Mouse (Mus musculus): ENCODE measurements around the gene Ugt1a6a. TPM values are rescaled to one million over a fixed set of nuclear protein-coding genes. Genes with fewer than 3 reads are reported as not detected.

Ugt1a6a gene
- polyA plus RNA-seq, 1 experiment from 2014 or later = 0.19 TPM

DNA sequence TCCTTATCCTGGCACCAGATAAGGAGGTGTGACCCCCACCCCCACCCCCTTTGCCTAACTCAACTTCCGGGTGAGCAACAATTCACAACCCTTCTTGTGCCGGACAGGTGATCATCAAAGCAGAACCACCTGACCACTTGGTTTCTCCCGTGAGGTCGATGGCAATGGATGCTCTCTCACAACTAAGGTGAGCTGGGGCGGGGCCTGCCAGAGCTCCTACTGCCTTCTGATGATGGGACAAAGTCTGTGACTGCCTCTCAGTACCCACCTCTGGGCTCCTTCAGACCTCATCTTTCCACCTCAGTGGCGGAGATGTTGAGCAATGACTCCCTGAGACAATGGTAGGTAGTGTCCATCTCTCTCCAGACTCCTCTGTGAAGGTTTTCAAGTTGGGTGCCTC, 111.3 kb downstream of the Ugt1a6a start:
- no peaks in the 10 kb centered on the region for H3K36me3 ChIP-seq

DNA sequence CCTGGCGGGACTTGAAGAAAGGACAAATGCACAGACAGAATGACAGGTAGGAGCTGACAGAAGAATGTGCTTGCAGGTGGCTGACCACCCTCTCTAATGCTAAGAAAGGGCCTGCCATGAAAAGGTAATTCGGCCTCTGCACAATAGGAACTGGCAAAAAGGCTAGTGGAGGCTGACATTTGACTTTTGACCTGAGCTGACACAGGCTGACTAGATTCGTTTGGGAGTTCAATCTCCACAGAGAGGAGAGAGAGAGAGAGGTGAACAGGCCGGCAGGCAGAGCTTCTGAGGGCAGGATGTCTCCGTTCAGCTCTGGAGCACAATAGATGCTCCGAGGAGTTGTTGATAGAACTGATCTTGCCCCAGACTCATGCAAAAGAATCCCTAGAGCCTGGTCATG, 111.8 kb downstream of the Ugt1a6a start:
- H3K4me1 ChIP-seq = no peaks in the 10 kb centered on the region
- H3K9ac ChIP-seq = no peak overlapping the region
- H3K27ac ChIP-seq (replicated peaks) = no peak overlapping the region
- H3K4me3 ChIP-seq = no peak overlapping the region
- H3K4me2 ChIP-seq = no peak overlapping the region
- ATAC-seq (ENCODE audit: extremely low read depth, insufficient number of reproducible peaks, low FRiP score, low TSS enrichment) = no peak
- WGBS = 41% methylated on average over 6 of the region's 6 CpGs
- no peaks in the 10 kb centered on the region for H3K27me3 ChIP-seq (replicated peaks)
- H3K9me3 ChIP-seq = peaks cover 97% of the 10 kb centered on the region
- no peaks in the 10 kb centered on the region for H3K36me3 ChIP-seq

More for the DNA sequence above, 111.3 kb downstream of the Ugt1a6a start:
- Histone ChIP-seq H3K4me2 (no peak overlapping the region), H3K4me3 (no peak overlapping the region), H3K27ac (replicated peaks) (no peak overlapping the region), H3K4me1 (no peaks in the 10 kb centered on the region), H3K27me3 (replicated peaks) (no peaks in the 10 kb centered on the region), H3K9me3 (peaks cover 97% of the 10 kb centered on the region), H3K9ac (no peak overlapping the region)
- WGBS = 69% methylated on average over 6 of the region's 6 CpGs
- no peak for ATAC-seq (ENCODE audit: extremely low read depth, insufficient number of reproducible peaks, low FRiP score, low TSS enrichment)

DNA sequence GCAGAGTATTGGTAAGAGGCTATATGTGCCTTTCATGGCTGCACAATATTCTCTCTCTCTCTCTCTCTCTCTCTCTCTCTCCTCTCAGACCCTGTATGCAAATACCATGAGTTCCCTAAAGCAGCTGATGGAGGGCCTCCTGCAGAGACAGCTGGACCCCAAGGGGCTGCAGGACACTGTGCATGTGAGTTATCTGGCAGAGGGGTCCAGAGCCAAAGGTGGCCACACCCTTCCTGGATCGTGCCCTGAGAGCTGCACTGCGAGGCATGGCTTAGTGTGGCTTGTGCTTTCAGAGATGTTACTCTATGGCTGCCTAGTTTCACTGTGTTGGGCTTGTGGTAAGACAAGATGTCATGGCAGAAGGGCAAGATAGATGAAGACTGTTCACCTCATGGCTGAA, 113.1 kb downstream of the Ugt1a6a start:
- H3K9me3 ChIP-seq = peaks cover 94% of the 10 kb centered on the region
- no peak overlapping the region for H3K27ac ChIP-seq (replicated peaks)
- H3K9ac ChIP-seq = no peak overlapping the region
- ATAC-seq (ENCODE audit: extremely low read depth, insufficient number of reproducible peaks, low FRiP score, low TSS enrichment) = no peak
- WGBS = 45% methylated on average over 2 of the region's 2 CpGs
- no peaks in the 10 kb centered on the region for H3K4me1 ChIP-seq
- no peaks in the 10 kb centered on the region for H3K36me3 ChIP-seq
- no peaks in the 10 kb centered on the region for H3K27me3 ChIP-seq (replicated peaks)
- no peak overlapping the region for H3K4me3 ChIP-seq
- H3K4me2 ChIP-seq = no peak overlapping the region

DNA sequence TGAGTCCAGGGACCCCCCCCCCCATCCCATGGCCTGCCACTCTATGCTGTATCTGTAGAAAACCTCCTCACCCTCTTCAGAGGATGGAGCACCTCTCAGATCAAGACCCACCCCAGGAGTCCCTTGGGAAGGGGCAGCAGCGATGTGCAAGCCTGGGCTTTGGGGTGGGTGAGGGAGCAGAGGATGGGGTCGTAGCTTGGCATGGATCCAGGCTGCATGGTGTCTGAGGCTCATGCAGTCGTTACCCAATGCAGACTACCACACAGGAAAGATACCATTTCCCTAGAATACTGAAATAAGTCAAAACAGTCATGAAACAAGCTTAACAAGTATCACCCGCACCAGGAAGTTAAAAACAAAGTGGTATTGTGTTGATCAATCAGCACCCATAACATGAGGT, 114.0 kb downstream of the Ugt1a6a start:
- Histone ChIP-seq H3K36me3 (no peaks in the 10 kb centered on the region), H3K9me3 (peaks cover 95% of the 10 kb centered on the region), H3K4me1 (no peaks in the 10 kb centered on the region), H3K9ac (no peak overlapping the region), H3K4me2 (no peak overlapping the region), H3K4me3 (no peak overlapping the region), H3K27ac (replicated peaks) (no peak overlapping the region), H3K27me3 (replicated peaks) (no peaks in the 10 kb centered on the region)
- WGBS = 56% methylated on average over 4 of the region's 4 CpGs
- ATAC-seq (ENCODE audit: extremely low read depth, insufficient number of reproducible peaks, low FRiP score, low TSS enrichment) = no peak

DNA sequence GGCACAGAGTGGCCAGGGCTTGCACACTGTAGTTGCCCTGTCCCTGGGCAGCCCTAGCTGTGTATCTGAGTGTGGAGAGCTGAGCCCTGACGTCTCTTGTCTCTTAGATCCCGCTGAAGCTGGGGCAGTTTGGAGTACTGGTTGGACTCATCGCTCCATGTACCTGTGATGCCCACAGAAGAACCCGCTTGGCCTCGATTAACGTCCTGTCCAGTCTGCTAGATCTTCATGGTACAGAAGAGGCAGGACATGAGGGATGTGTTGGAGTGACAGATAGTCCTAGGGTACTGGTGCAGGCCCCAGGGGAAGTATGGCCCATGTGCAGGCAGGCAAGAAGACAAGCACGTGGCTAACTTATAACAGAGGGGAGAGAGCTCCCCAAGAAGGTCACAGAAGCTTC, 115.0 kb downstream of the Ugt1a6a start:
- H3K4me2 ChIP-seq = no peak overlapping the region
- ATAC-seq (ENCODE audit: extremely low read depth, insufficient number of reproducible peaks, low FRiP score, low TSS enrichment) = no peak
- no peak overlapping the region for H3K4me3 ChIP-seq
- H3K27ac ChIP-seq (replicated peaks) = no peak overlapping the region
- peaks cover 95% of the 10 kb centered on the region for H3K9me3 ChIP-seq
- no peaks in the 10 kb centered on the region for H3K27me3 ChIP-seq (replicated peaks)
- H3K4me1 ChIP-seq = no peaks in the 10 kb centered on the region
- no peak overlapping the region for H3K9ac ChIP-seq
- 72% methylated on average over 7 of the region's 7 CpGs for WGBS
- H3K36me3 ChIP-seq = no peaks in the 10 kb centered on the region

DNA sequence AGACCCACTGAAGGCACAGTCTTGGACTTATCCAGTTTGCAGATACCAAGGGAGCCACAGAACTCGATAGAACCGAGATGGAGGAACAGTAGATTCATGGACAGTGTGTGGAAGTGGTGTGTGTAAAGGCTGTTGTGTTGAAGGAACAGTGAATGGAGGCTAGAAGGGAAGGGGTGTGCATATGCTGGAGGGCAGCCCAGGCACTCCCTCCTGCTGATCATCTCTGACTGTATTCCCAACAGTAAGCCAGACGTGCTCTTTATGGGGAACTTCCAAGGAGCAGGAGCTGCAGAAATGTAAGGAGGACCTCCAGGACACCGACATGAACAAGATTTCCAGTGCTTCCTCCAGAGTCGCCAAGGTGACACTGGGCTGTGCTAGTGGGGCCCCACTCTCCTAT, 115.4 kb downstream of the Ugt1a6a start:
- H3K36me3 ChIP-seq = no peaks in the 10 kb centered on the region
- no peak overlapping the region for H3K4me2 ChIP-seq
- peaks cover 95% of the 10 kb centered on the region for H3K9me3 ChIP-seq
- ATAC-seq (ENCODE audit: extremely low read depth, insufficient number of reproducible peaks, low FRiP score, low TSS enrichment) = no peak
- no peak overlapping the region for H3K9ac ChIP-seq
- 70% methylated on average over 5 of the region's 5 CpGs for WGBS
- H3K27me3 ChIP-seq (replicated peaks) = no peaks in the 10 kb centered on the region
- no peaks in the 10 kb centered on the region for H3K4me1 ChIP-seq
- H3K4me3 ChIP-seq = no peak overlapping the region
- H3K27ac ChIP-seq (replicated peaks) = no peak overlapping the region

DNA sequence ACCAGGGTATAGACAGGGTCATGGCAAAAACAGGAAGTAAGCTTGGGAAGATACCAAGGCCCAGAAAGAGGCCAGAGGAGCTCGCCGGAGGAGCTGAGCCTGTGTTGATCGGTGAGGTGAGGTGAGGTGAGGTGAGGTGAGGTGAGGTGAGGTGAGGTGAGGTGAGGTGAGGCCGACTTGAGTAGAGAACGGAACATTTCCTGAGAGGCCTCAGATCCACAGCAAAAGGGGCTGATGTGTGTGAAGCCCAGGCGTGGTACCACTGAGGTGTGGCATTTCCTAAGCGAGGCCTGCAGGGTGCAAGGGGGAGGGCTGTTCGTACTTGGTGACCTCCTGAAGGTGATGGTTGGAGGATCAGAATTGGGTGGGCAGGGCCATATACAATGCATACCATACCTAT, 118.5 kb downstream of the Ugt1a6a start:
- H3K36me3 ChIP-seq = no peaks in the 10 kb centered on the region
- peaks cover 93% of the 10 kb centered on the region for H3K9me3 ChIP-seq
- no peak overlapping the region for H3K4me3 ChIP-seq
- 66% methylated on average over 8 of the region's 8 CpGs for WGBS
- ATAC-seq (ENCODE audit: extremely low read depth, insufficient number of reproducible peaks, low FRiP score, low TSS enrichment) = no peak
- no peaks in the 10 kb centered on the region for H3K4me1 ChIP-seq
- H3K27me3 ChIP-seq (replicated peaks) = no peaks in the 10 kb centered on the region
- H3K9ac ChIP-seq = no peak overlapping the region
- H3K27ac ChIP-seq (replicated peaks) = no peak overlapping the region
- no peak overlapping the region for H3K4me2 ChIP-seq

DNA sequence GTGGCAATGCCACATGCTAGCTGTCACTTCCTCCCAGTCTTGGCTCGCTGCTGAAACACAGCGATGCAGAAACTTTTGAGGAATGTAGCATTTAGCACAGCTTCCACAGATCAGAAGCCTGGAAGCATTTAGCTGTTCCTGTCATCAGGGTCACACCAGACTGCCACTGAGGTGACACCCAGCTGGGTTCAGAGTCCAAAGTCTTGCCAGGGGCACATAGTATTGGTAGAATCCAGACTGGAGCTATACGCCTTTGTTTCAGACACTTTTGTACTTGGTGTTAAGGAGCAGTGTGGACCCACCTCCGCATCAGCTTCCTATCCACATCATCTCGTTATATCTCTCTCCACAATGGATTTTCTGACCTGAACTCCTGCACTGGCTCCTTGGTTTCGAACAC, 118.9 kb downstream of the Ugt1a6a start:
- 59% methylated on average over 6 of the region's 6 CpGs for WGBS

DNA sequence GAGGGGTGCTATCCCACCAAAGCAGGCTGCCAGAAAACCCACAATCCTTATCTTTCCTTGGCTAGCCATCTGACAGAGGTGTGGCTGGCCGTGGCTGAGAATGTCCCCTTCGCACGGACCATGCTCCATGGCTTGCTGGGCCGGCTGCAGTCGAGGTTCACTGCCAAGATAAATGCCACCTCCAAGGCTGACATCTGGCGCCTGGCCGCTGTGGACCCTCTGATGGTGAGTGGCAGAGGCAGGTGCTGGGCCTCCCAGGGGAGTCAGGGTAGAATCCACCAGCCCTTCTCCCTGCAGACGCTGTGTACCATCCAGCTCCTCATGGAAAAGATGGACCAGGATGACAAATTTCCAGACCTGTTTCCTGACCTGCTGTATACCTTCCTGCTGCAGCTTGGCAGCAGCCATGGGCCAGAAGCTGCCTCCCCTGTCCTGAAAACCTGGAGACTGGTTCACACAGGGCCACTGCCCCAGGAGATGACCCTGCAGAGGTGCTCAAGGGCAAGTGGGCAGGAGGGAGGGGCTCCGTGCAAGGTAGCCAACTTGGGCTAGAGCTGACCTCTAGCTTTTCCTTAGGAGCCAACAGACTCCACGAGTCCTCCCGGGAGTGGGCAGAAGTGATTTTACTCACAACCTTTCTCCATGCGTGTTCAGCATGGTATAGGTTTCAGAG, 120.3 kb downstream of the Ugt1a6a start:
- H3K36me3 ChIP-seq = peaks cover 7% of the 10 kb centered on the region

More for the DNA sequence above, 118.9 kb downstream of the Ugt1a6a start:
- Histone ChIP-seq H3K36me3 (no peaks in the 10 kb centered on the region), H3K4me2 (no peak overlapping the region), H3K9ac (no peak overlapping the region), H3K4me3 (no peak overlapping the region), H3K4me1 (no peaks in the 10 kb centered on the region), H3K27ac (replicated peaks) (no peak overlapping the region), H3K9me3 (peaks cover 89% of the 10 kb centered on the region), H3K27me3 (replicated peaks) (no peaks in the 10 kb centered on the region)
- ATAC-seq (ENCODE audit: extremely low read depth, insufficient number of reproducible peaks, low FRiP score, low TSS enrichment) = no peak

DNA sequence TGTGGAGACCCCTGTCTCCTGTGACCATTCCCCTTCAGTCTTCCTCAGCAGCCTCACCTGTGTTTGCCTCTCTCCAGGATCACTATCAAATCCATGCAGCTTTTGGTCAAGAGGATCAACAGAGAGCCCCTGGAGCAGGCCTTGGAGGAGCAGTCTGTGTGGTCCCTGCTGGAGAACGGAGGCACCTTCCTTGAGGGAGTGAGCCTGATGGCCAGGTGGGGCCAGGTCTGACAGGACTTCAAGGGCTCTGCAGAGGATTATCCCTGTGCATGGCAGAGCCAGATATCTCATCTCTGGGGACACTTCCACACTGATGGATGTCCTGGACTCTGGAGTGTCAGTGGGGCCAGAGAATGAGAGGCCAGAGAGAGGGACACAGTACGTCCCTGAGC, 120.9 kb downstream of the Ugt1a6a start:
- Histone ChIP-seq H3K4me3 (no peak overlapping the region), H3K9me3 (peaks cover 69% of the 10 kb centered on the region), H3K27ac (replicated peaks) (no peak overlapping the region), H3K9ac (no peak overlapping the region), H3K36me3 (peaks cover 12% of the 10 kb centered on the region), H3K27me3 (replicated peaks) (no peaks in the 10 kb centered on the region), H3K4me2 (no peak overlapping the region), H3K4me1 (peaks cover 17% of the 10 kb centered on the region)
- no peak for ATAC-seq (ENCODE audit: extremely low read depth, insufficient number of reproducible peaks, low FRiP score, low TSS enrichment)
- WGBS = 55% methylated on average over 2 of the region's 2 CpGs

More for the DNA sequence above, 120.3 kb downstream of the Ugt1a6a start:
- H3K4me3 ChIP-seq = no peak overlapping the region
- H3K27me3 ChIP-seq (replicated peaks) = no peaks in the 10 kb centered on the region
- no peak overlapping the region for H3K9ac ChIP-seq
- 75% methylated on average over 12 of the region's 12 CpGs for WGBS
- peaks cover 12% of the 10 kb centered on the region for H3K4me1 ChIP-seq
- peaks cover 75% of the 10 kb centered on the region for H3K9me3 ChIP-seq
- ATAC-seq (ENCODE audit: extremely low read depth, insufficient number of reproducible peaks, low FRiP score, low TSS enrichment) = no peak
- no peak overlapping the region for H3K4me2 ChIP-seq
- H3K27ac ChIP-seq (replicated peaks) = no peak overlapping the region

DNA sequence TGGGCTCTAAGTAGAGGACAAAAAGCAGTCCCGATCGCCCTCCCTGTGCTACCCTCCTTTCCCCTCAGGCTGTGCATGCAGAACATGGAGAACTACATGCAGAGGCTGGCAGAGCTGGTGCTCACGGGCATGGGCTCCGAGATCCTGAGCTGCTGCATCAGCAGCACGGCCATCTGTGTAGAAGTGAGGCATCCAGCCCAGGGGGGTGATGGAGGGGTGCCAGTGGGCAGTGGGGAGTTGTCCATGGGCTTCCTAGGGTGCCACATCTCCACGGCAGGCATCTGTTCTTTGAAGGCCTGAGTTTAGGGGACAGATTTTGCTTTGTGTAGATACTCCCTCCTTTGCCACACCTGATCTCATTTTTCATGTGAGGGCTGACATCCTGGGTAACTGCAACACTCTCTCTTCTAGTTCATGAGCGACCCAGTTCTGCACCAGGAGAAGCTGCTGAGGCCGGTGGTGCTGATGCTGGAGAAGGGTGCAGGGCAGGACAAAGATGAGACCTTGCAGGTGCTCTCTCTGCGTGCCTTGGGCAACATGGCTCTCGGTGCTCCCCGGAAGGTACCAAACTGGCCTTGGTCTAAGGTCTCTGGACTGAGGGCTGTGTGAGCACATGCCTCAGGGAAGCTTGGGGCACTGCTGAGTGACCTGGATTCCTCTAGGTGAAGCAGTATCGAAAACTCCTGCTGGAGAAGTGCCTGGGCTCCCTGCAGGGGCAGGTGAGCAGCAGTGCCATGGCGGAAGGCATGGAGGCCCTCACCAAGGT, 121.6 kb downstream of the Ugt1a6a start:
- peaks cover 62% of the 10 kb centered on the region for H3K9me3 ChIP-seq

More for the DNA sequence above, 121.6 kb downstream of the Ugt1a6a start:
- WGBS = 72% methylated on average over 13 of the region's 13 CpGs
- Histone ChIP-seq H3K4me2 (no peak overlapping the region), H3K4me3 (no peak overlapping the region), H3K9ac (no peak overlapping the region), H3K4me1 (peaks cover 17% of the 10 kb centered on the region), H3K27ac (replicated peaks) (no peak overlapping the region), H3K36me3 (peaks cover 19% of the 10 kb centered on the region), H3K27me3 (replicated peaks) (no peaks in the 10 kb centered on the region)
- no peak for ATAC-seq (ENCODE audit: extremely low read depth, insufficient number of reproducible peaks, low FRiP score, low TSS enrichment)
